Mouse (Mus musculus): ENCODE data around the gene Try4. TPM values are rescaled to one million over a fixed set of nuclear protein-coding genes. Genes with fewer than 3 reads are reported as not detected.

The Try4 gene
- polyA plus RNA-seq, 1 experiment from 2014 or later, result not detected

Other genes starting within 250 kb of the Try4 start
- 0.21 TPM in 1 of 2 replicates, not detected in the other for gene Try5, start 14.6 kb downstream of the Try4 start, polyA plus RNA-seq (2015; fragmentation: Nextera tagmentation; extraction: Ambion mirVana)
- gene Try10, start 51.8 kb downstream of the Try4 start, polyA plus RNA-seq (2015; fragmentation: Nextera tagmentation; extraction: Ambion mirVana), result not detected in 2 replicates
- not detected in 2 replicates for gene Prss3, start 75.4 kb downstream of the Try4 start, polyA plus RNA-seq (2015; fragmentation: Nextera tagmentation; extraction: Ambion mirVana)
- not detected in 2 replicates for gene Gm5771, start 90.1 kb downstream of the Try4 start, polyA plus RNA-seq (2015; fragmentation: Nextera tagmentation; extraction: Ambion mirVana)
- 0.18 TPM in 1 of 2 replicates, not detected in the other for gene Gm10334, start 143.9 kb downstream of the Try4 start, polyA plus RNA-seq (2015; fragmentation: Nextera tagmentation; extraction: Ambion mirVana)
- gene Prss1, start 156.7 kb downstream of the Try4 start, polyA plus RNA-seq (2015; fragmentation: Nextera tagmentation; extraction: Ambion mirVana), result 0.28 TPM in 1 of 2 replicates, not detected in the other
- gene Prss2, start 219.5 kb downstream of the Try4 start, polyA plus RNA-seq (2015; fragmentation: Nextera tagmentation; extraction: Ambion mirVana), result 0.30 TPM in 1 of 2 replicates, not detected in the other